In the genomic region with DNA sequence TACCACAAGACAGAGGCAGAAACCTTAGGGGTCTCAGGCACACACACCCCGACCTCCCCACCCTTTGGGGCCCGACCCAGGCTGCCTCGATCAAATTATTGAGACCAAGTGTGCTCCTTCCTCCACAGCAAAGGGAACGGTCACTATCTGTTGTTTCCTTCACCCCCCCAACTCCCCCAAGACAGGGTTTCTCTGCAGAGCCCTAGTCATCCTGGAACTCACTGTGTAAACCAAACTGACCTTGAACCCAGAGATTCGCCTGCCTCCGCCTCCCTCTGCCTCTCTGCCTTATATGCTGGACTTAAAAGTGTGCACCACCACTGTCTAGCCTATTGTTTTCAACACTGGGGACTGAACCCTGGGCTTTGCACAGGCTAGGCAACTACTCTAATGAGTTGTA, we compare ENCODE assay signal across 9 mouse cellular contexts. TPM values are rescaled to one million over a fixed set of nuclear protein-coding genes. Genes with fewer than 3 reads are reported as not detected.
DNase-seq lines count a peak whose midpoint lies in the region; ATAC-seq and TF ChIP-seq lines count a peak whose summit lies in the region.
"Had no signal": no experiment of that assay in that cellular context is flagged by ENCODE, and none has a peak within 500 bp of the region (broad histone marks: within the 10 kb centered on the region; RNA-seq: fewer than 3 reads in every experiment).

No protein-coding gene starts in this region.

- 70% methylated on average over 6 of the region's 6 CpGs for WGBS in liver, adult 2 months
- 38% methylated on average over 6 of the region's 6 CpGs for WGBS in intestine, embryonic 16.5 days

- no peak overlapping the region; the same call in 1 of the 2 replicates for H3K9ac ChIP-seq in liver, adult 2 months (ENCODE audit: low read depth, low read length)
- peak overlapping the region; percentile 56; the same call in 1 of the 2 replicates for H3K9ac ChIP-seq in intestine, embryonic 16.5 days (ENCODE audit: low read depth, low read length)

- no peak for ATAC-seq in intestine, embryonic 16.5 days

- TF ChIP-seq CTCF in liver, adult 2 months (IDR thresholded peaks at IDR 0.05; ENCODE audit: low read depth, low read length): no peak
- no peak for TF ChIP-seq CTCF in embryonic fibroblast, embryonic 13.5 days (IDR thresholded peaks at IDR 0.05; ENCODE audit: borderline replicate concordance, insufficient read depth, low read length)

- DNase-seq in liver, adult 2 months (ENCODE audit: extremely low read depth, low read depth, low spot score): no peak
- no peak for DNase-seq in liver
- peak; percentile 29 for DNase-seq in neural tube, embryonic 10.5 days (ENCODE audit: extremely low spot score, low spot score)
- DNase-seq in adrenal gland, postnatal 14 days: no peak
- DNase-seq in adrenal gland, postnatal 4 days (ENCODE audit: low spot score in 2 of 2): no peak
- no peak for DNase-seq in right cerebral cortex, postnatal 36 days (ENCODE audit: low spot score in 2 of 2)
- DNase-seq: cerebellum, postnatal 10 days had no signal

- peaks cover 7% of the 10 kb centered on the region; the same call in 1 of the 2 replicates for H3K36me3 ChIP-seq in liver, adult 2 months (ENCODE audit: control insufficient read depth, insufficient read depth, low read length)
- H3K36me3 ChIP-seq in intestine, embryonic 16.5 days (ENCODE audit: control insufficient read depth, insufficient read depth, low read length): 0 out of 2 replicates have a peak, but pooled peaks cover 3% of the 10 kb centered on the region

- H3K9me3 ChIP-seq in intestine, embryonic 16.5 days (ENCODE audit: control insufficient read depth, low read length): no peaks in the 10 kb centered on the region

- H3K27me3 ChIP-seq in liver, adult 2 months (ENCODE audit: control insufficient read depth, insufficient read depth, low read length): no peaks in the 10 kb centered on the region
- no peaks in the 10 kb centered on the region for H3K27me3 ChIP-seq in intestine, embryonic 16.5 days (replicated peaks; ENCODE audit: control insufficient read depth, insufficient read depth, low read length)

- 0 out of 2 replicates have a peak overlapping the region, but pooled peaks have one; percentile 27 for H3K27ac ChIP-seq in liver, adult 2 months (replicated peaks; ENCODE audit: insufficient read depth, low read depth, low read length)
- H3K27ac ChIP-seq in embryonic fibroblast, embryonic 13.5 days (ENCODE audit: insufficient read depth, low read length): peak overlapping the region; percentile 39
- H3K27ac ChIP-seq in intestine, embryonic 16.5 days (ENCODE audit: low read length): peak overlapping the region; percentile 54; the same call in 1 of the 2 replicates

- H3K4me3 ChIP-seq in liver, adult 2 months (ENCODE audit: insufficient read depth, low read depth, low read length): no peak overlapping the region
- H3K4me3 ChIP-seq in embryonic fibroblast, embryonic 13.5 days (ENCODE audit: insufficient read depth, low read length): no peak overlapping the region
- H3K4me3 ChIP-seq in intestine, embryonic 16.5 days (ENCODE audit: low read length): no peak overlapping the region

- peak overlapping the region; percentile 31; the same call in 1 of the 2 replicates for H3K4me2 ChIP-seq in intestine, embryonic 16.5 days (ENCODE audit: low read depth, low read length)

- peaks cover 25% of the 10 kb centered on the region for H3K4me1 ChIP-seq in liver, adult 2 months (ENCODE audit: control insufficient read depth, insufficient read depth, low read length)
- peaks cover 12% of the 10 kb centered on the region for H3K4me1 ChIP-seq in embryonic fibroblast, embryonic 13.5 days (ENCODE audit: control insufficient read depth, insufficient read depth, low read length)
- peaks cover 34% of the 10 kb centered on the region for H3K4me1 ChIP-seq in intestine, embryonic 16.5 days (ENCODE audit: control insufficient read depth, insufficient read depth, low read length)

- H3K79me2 ChIP-seq in liver, adult 2 months (ENCODE audit: control insufficient read depth, insufficient read depth, low read length): no peaks in the 10 kb centered on the region

- TF ChIP-seq POLR2A in liver, adult 2 months (IDR thresholded peaks at IDR 0.05; ENCODE audit: extremely low read depth, insufficient read depth, low read length): no peak
- no peak for TF ChIP-seq POLR2A in embryonic fibroblast, embryonic 13.5 days (IDR thresholded peaks at IDR 0.05; ENCODE audit: low read depth, low read length)

RNA-seq across cellular contexts. Expression of a gene that starts 3.4 kb away (rescaled TPM):
- 5.2 and 5.9 TPM in 2 replicates for total RNA-seq in liver, adult 2 months (2014; rRNA removed)
- polyA plus RNA-seq in liver, adult 2 months (2012; rRNA removed): 10.3 and 14.2 TPM in 2 replicates
- polyA plus RNA-seq in embryonic fibroblast, embryonic 13.5 days (2011; ENCODE audit: insufficient read length, low read depth, missing spikeins): 24.9 and 35.7 TPM in 2 replicates
- 31.1 and 31.7 TPM in 2 replicates for polyA plus RNA-seq in intestine, embryonic 16.5 days (2015; fragmentation: Nextera tagmentation; extraction: Ambion mirVana)
- 26.0 and 34.5 TPM in 2 replicates for total RNA-seq in adrenal gland, postnatal 14 days (2021)
- total RNA-seq in adrenal gland, postnatal 4 days (2021): 10 to 100 TPM; 42.4 to 45.9 TPM

RNA-seq across cellular contexts. Expression of a gene that starts 5.9 kb away (rescaled TPM):
- 8.6 and 13.0 TPM in 2 replicates for total RNA-seq in liver, adult 2 months (2014; rRNA removed)
- 52.8 and 57.7 TPM in 2 replicates for polyA plus RNA-seq in liver, adult 2 months (2012; rRNA removed)
- 1.3 and 3.5 TPM in 2 replicates for polyA plus RNA-seq in embryonic fibroblast, embryonic 13.5 days (2011; ENCODE audit: insufficient read length, low read depth, missing spikeins)
- 3.4 and 4.1 TPM in 2 replicates for polyA plus RNA-seq in intestine, embryonic 16.5 days (2015; fragmentation: Nextera tagmentation; extraction: Ambion mirVana)
- total RNA-seq in adrenal gland, postnatal 14 days (2021): 14.7 and 16.5 TPM in 2 replicates
- 10 to 100 TPM; 25.9 to 26.3 TPM for total RNA-seq in adrenal gland, postnatal 4 days (2021)

RNA-seq across cellular contexts. Expression of a gene that starts 22.3 kb away (rescaled TPM):
- 0.18 and 0.27 TPM in 2 replicates for total RNA-seq in liver, adult 2 months (2014; rRNA removed)
- polyA plus RNA-seq in liver, adult 2 months (2012; rRNA removed): 0.16 and 0.24 TPM in 2 replicates
- polyA plus RNA-seq in embryonic fibroblast, embryonic 13.5 days (2011; ENCODE audit: insufficient read length, low read depth, missing spikeins): 0.60 and 1.5 TPM in 2 replicates
- polyA plus RNA-seq in intestine, embryonic 16.5 days (2015; fragmentation: Nextera tagmentation; extraction: Ambion mirVana): 1.5 and 1.7 TPM in 2 replicates
- 1.4 and 1.7 TPM in 2 replicates for total RNA-seq in adrenal gland, postnatal 14 days (2021)
- total RNA-seq in adrenal gland, postnatal 4 days (2021): 1 to 10 TPM; 3.1 TPM

RNA-seq across cellular contexts. Expression of a gene that starts 41.1 kb away (rescaled TPM):
- total RNA-seq in liver, adult 2 months (2014; rRNA removed): 10.3 and 10.7 TPM in 2 replicates
- polyA plus RNA-seq in liver, adult 2 months (2012; rRNA removed): 28.8 and 40.0 TPM in 2 replicates
- 94.7 and 135 TPM in 2 replicates for polyA plus RNA-seq in embryonic fibroblast, embryonic 13.5 days (2011; ENCODE audit: insufficient read length, low read depth, missing spikeins)
- 109 and 119 TPM in 2 replicates for polyA plus RNA-seq in intestine, embryonic 16.5 days (2015; fragmentation: Nextera tagmentation; extraction: Ambion mirVana)
- 118 and 119 TPM in 2 replicates for total RNA-seq in adrenal gland, postnatal 14 days (2021)
- total RNA-seq in adrenal gland, postnatal 4 days (2021): 100 to 1,000 TPM; 158 to 169 TPM

RNA-seq across cellular contexts. Expression of a gene that starts 52.9 kb away (rescaled TPM):
- total RNA-seq in liver, adult 2 months (2014; rRNA removed): 1.7 and 2.1 TPM in 2 replicates
- polyA plus RNA-seq in liver, adult 2 months (2012; rRNA removed): 2.1 and 2.4 TPM in 2 replicates
- polyA plus RNA-seq in embryonic fibroblast, embryonic 13.5 days (2011; ENCODE audit: insufficient read length, low read depth, missing spikeins): 10.4 and 12.1 TPM in 2 replicates
- polyA plus RNA-seq in intestine, embryonic 16.5 days (2015; fragmentation: Nextera tagmentation; extraction: Ambion mirVana): 14.7 and 15.1 TPM in 2 replicates
- total RNA-seq in adrenal gland, postnatal 14 days (2021): 9.6 and 9.7 TPM in 2 replicates
- 10 to 100 TPM; 11.4 TPM for total RNA-seq in adrenal gland, postnatal 4 days (2021)
